Mouse (Mus musculus) layer of hippocampus, adult 9-10 months (tissue): ENCODE measurements at regions not wholly inside any gene's neighbourhood (a gene's known extent, or its start where the extent isn't known, plus 50 kb on each side); places are given as distances from the start of the nearest gene placed in this dataset.
A peak's percentile ranks its signal among the peaks of the same experiment; 100 is the strongest.

Experiments
- DNase-seq: peaks from one replicate; pipeline ENCODE4 v3.0.0; 2022; ENCODE audit warnings: low spot score

- DNase-seq, result no peak
Observed at GRCm38 (mm10) chr7:58093523-58093922, 562.4 kb upstream of the Atp10a start.

GRCm38 (mm10) chr7:58078825-58079224 is 569.0 kb upstream of the Gabra5 start:
- no peak for DNase-seq

DNA sequence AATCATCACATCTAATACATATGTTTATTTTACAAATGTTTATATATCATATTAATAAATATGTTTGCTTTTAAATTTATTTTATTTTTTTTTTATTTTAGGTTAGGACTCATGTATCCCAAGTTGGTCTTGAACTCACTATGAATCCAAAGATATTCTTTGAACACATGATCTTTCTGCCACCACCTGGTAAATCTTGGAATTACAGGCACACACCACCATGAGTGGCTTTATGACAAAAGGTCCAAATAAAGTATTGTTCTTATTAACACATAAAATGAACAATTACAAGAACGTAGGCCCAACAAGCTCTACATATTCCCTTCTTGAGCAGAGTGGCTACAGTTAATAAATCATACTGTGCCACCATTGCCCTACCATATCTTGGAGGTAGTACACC is 523.1 kb upstream of the Gabra5 start:
- DNase-seq, result no peak

GRCm38 (mm10) chr7:58032111-58032510 is 522.3 kb upstream of the Gabra5 start:
- DNase-seq, result peak; percentile 76

DNA sequence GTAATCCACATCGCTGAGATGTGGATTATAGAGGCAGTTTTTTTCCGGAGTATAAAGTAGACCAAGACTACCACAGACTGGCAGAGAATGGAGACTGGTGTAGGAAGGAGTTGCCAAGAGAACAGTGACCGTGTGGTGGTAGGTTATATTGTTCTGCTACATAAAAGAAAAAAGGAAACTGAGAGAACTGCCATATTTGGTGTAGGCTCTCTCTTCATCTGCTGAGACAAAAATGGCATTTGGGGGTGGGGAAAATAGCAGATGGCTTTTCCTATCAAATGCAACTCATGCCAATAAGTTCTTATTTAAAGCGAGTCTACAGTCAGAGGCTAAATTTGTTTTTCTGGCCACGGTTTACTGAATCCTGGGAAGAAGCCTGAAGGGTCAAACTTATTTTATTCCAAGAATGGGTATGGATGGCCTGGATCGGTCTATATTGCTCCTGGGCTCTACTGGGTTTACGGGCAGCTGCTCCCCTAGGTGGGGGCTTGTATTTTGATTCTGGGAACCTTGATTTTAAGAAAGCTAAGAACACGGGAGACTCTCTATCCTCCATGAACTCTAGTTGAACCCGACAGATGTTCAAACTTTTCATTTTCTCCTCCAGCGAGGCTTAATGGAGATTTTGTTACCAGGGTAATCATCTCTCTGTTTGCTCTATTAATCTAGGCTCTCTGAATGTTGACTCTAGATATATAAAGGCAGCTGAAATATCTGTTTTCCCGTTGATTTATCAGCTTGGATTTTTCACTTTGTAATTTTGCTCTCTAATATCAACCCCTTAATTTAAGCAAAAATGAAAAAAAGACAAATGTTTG is 482.8 kb upstream of the Gabra5 start:
- peak; percentile 65 for DNase-seq

GRCm38 (mm10) chr7:57983192-57983591 is 473.3 kb upstream of the Gabra5 start:
- no peak for DNase-seq

GRCm38 (mm10) chr7:57966216-57966615 is 456.4 kb upstream of the Gabra5 start:
- no peak for DNase-seq

GRCm38 (mm10) chr7:57958871-57959270 is 449.0 kb upstream of the Gabra5 start:
- DNase-seq, result no peak
